Mouse (Mus musculus): ENCODE data around the gene Gm45261.
A peak's percentile ranks its signal among the peaks of the same experiment; 100 is the strongest.

Gm45261 gene

GRCm38 (mm10) chr1:80409467-80410105 is 51.7 kb downstream of the Gm45261 start:
- DNase-seq = no peak

- peak; percentile 18 to 58 for DNase-seq
These were observed 52.7 kb downstream of the Gm45261 start for GRCm38 (mm10) chr1:80408586-80408985.

GRCm38 (mm10) chr1:80404196-80404595 is 57.1 kb downstream of the Gm45261 start:
- DNase-seq = no peak

- DNase-seq = no peak
These were observed 57.8 kb downstream of the Gm45261 start for GRCm38 (mm10) chr1:80403366-80403893.

- no peak for DNase-seq
These were observed 59.3 kb downstream of the Gm45261 start for GRCm38 (mm10) chr1:80401961-80402360.

All from spleen, adult 18-20 months (tissue).